Mouse (Mus musculus) bone marrow, adult 2 months (tissue): ENCODE data around the gene Iqcf4.

Experiments used
- CTCF ChIP-seq: fragments of 200-500 bp; IDR thresholded peaks from 2 replicates; pipeline ENCODE4 v1.5.1; 2011; ENCODE audit warnings: low read length, control low read depth; ENCODE audit not compliant: control insufficient read depth, insufficient read depth
- POLR2A ChIP-seq: fragments of 200-500 bp; IDR thresholded peaks from 2 replicates; pipeline ENCODE4 v1.6.1; 2011; ENCODE audit warnings: low read depth, mild to moderate bottlenecking, control low read depth, low read length, borderline replicate concordance; ENCODE audit not compliant: control insufficient read depth

DNA sequence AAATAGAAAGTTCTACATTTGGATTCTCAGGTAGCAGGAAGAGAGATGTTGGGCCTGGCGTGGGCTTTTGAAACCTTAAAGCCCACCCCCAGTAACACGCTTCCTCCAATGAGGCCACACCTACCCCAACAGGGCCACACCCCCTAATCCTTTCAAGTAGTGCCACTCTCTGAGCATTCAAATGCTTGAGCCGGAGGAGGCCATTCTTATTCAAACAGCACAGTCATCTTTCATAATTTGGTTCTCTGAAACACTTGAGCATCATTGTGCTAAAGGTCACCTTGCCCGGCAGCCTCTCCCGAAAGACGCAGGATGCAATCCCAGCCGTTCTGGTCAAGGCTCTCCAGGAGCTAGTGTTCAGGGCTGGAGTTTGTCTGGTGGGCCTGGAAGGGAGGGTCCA is 36.5 kb downstream of the Iqcf4 start:
- TF ChIP-seq POLR2A (no peak), CTCF (no peak)
